Mouse (Mus musculus) lung, postnatal 14 days (tissue): ENCODE data around the gene Taar7d.
"Not testable (repeated sequence)": the region's sequence is repeated elsewhere in the genome, so short reads cannot be mapped to it uniquely, and the experiment has no call there.

Experiments
- DNase-seq: peaks from one replicate; pipeline ENCODE4 v3.0.0; 2021

Gene Taar7d

GRCm38 (mm10) chr10:24026922-24027321 lies at the start of gene Taar7d:
Taar7d (plus strand) TSS chr10:24027222.
- no peak for DNase-seq

GRCm38 (mm10) chr10:23977958-23978357 lies 49.1 kb upstream of the Taar7d start:
- no peak for DNase-seq

- DNase-seq = peak; percentile 76
Observed at GRCm38 (mm10) chr10:23978901-23979705, 47.9 kb upstream of the Taar7d start.

- no peak for DNase-seq
Observed at GRCm38 (mm10) chr10:23985546-23985945, 41.5 kb upstream of the Taar7d start, which contains the start of gene Taar6. Taar6 (minus strand) TSS chr10:23985646.

- DNase-seq = no peak
Observed at GRCm38 (mm10) chr10:23986419-23986818, 40.6 kb upstream of the Taar7d start.

GRCm38 (mm10) chr10:23993381-23993780 lies 33.6 kb upstream of the Taar7d start, which contains the start of gene Taar7a:
Taar7a (minus strand) TSS chr10:23993481.
- DNase-seq = no peak

- no peak for DNase-seq
Observed at GRCm38 (mm10) chr10:23999639-24000038, 27.4 kb upstream of the Taar7d start, which contains the start of gene Taar7b. Taar7b (plus strand) TSS chr10:23999939.

- no peak for DNase-seq
Observed at GRCm38 (mm10) chr10:24006442-24006841, 20.6 kb upstream of the Taar7d start.

- no peak for DNase-seq
Observed at GRCm38 (mm10) chr10:24007034-24007433, 20.0 kb upstream of the Taar7d start.

- no peak for DNase-seq
Observed at GRCm38 (mm10) chr10:24008143-24008542, 18.9 kb upstream of the Taar7d start.

- no peak for DNase-seq
Observed at GRCm38 (mm10) chr10:24031347-24031746, 4.3 kb downstream of the Taar7d start.

GRCm38 (mm10) chr10:24037314-24037713 lies 10.3 kb downstream of the Taar7d start, which contains the start of gene Taar7e:
Taar7e (plus strand) TSS chr10:24037614.
- no peak for DNase-seq

- DNase-seq = no peak
Observed at GRCm38 (mm10) chr10:24040120-24040869, 13.3 kb downstream of the Taar7d start.

GRCm38 (mm10) chr10:24049210-24049609 lies 22.2 kb downstream of the Taar7d start, which contains the start of gene Taar7f:
Taar7f (plus strand) TSS chr10:24049510.
- DNase-seq = no peak

- DNase-seq = no peak
Observed at GRCm38 (mm10) chr10:24052039-24052438, 25.0 kb downstream of the Taar7d start.

GRCm38 (mm10) chr10:24058986-24059385 lies 32.0 kb downstream of the Taar7d start:
- DNase-seq = no peak

- DNase-seq = not testable (repeated sequence)
Observed at GRCm38 (mm10) chr10:24074751-24075150, 47.7 kb downstream of the Taar7d start.

- DNase-seq = not testable (repeated sequence)
Observed at GRCm38 (mm10) chr10:24076200-24076599, 49.2 kb downstream of the Taar7d start, which contains the start of gene Taar8a. Taar8a (plus strand) TSS chr10:24076500.
